Mouse (Mus musculus) olfactory bulb, adult 2 months (tissue): ENCODE data around the gene Tshz2. TPM values are rescaled to one million over a fixed set of nuclear protein-coding genes. Genes with fewer than 3 reads are reported as not detected.

Experiments used
- H3K27ac ChIP-seq: fragments of 200-500 bp; 2 replicates; pipeline ENCODE4 v1.5.1; 2012; ENCODE audit warnings: low read depth, low read length; ENCODE audit not compliant: insufficient read depth
- H3K4me1 ChIP-seq: fragments of 200-500 bp; 2 replicates; pipeline ENCODE4 v1.6.1; 2012; ENCODE audit warnings: low read length; ENCODE audit not compliant: control insufficient read depth, insufficient read depth
- H3K4me3 ChIP-seq: fragments of 200-500 bp; 2 replicates; pipeline ENCODE4 v1.5.1; 2012; ENCODE audit warnings: mild to moderate bottlenecking, low read depth, low read length, moderate library complexity; ENCODE audit not compliant: insufficient read depth
- CTCF ChIP-seq: fragments of 200-500 bp; IDR thresholded peaks from 2 replicates; pipeline ENCODE4 v1.5.1; 2012; ENCODE audit warnings: low read depth, mild to moderate bottlenecking, low read length, moderate library complexity; ENCODE audit not compliant: insufficient read depth
- POLR2A ChIP-seq: fragments of 200-500 bp; IDR thresholded peaks from 2 replicates; pipeline ENCODE4 v1.6.1; 2012; ENCODE audit warnings: mild to moderate bottlenecking, low read depth, low read length, moderate library complexity; ENCODE audit not compliant: insufficient read depth
- WGBS: fragments of 180-500 bp; shearing (Covaris S2); methylation state at CpG from one replicate; pipeline ENCODE4 v1.1.7; 2018; 5-methylcytosine and 5-hydroxymethylcytosine counted together
- polyA plus RNA-seq: library from polyadenylated mRNA; stranded (reverse); fragments of >200 nt; gene quantifications from 2 replicates; pipeline ENCODE4 v1.2.4, GENCODE M21; 2012; ENCODE audit warnings: low replicate concordance; ENCODE audit not compliant: missing spikeins, insufficient read depth, insufficient read length

Gene Tshz2
- polyA plus RNA-seq, 1 experiment = not detected

- H3K4me3 ChIP-seq = no peak overlapping the region
- 97% methylated on average over 6 of the region's 6 CpGs for WGBS
- no peak for TF ChIP-seq CTCF
- H3K27ac ChIP-seq = no peak overlapping the region
- H3K4me1 ChIP-seq = no peaks in the 10 kb centered on the region
Observed at GRCm38 (mm10) chr2:170025896-170026295, 393.1 kb downstream of the Tshz2 start.

GRCm38 (mm10) chr2:170027837-170028236, 395.0 kb downstream of the Tshz2 start:
- Histone ChIP-seq H3K4me1 (no peaks in the 10 kb centered on the region), H3K4me3 (no peak overlapping the region), H3K27ac (no peak overlapping the region)
- 93% methylated on average over 7 of the region's 7 CpGs for WGBS
- TF ChIP-seq POLR2A = no peak
- no peak for TF ChIP-seq CTCF

GRCm38 (mm10) chr2:170028488-170029303, 395.9 kb downstream of the Tshz2 start:
- no peak for TF ChIP-seq POLR2A
- TF ChIP-seq CTCF = no peak
- 53% methylated on average over 24 of the region's 24 CpGs for WGBS
- no peak overlapping the region for H3K27ac ChIP-seq
- no peak overlapping the region for H3K4me3 ChIP-seq
- no peaks in the 10 kb centered on the region for H3K4me1 ChIP-seq

GRCm38 (mm10) chr2:170029304-170029856, 396.6 kb downstream of the Tshz2 start:
- Histone ChIP-seq H3K4me3 (no peak overlapping the region), H3K27ac (no peak overlapping the region), H3K4me1 (no peaks in the 10 kb centered on the region)
- TF ChIP-seq CTCF (no peak), POLR2A (no peak)
- 88% methylated on average over 10 of the region's 10 CpGs for WGBS

GRCm38 (mm10) chr2:170031226-170031625, 398.4 kb downstream of the Tshz2 start:
- TF ChIP-seq POLR2A (no peak), CTCF (no peak)
- no peak overlapping the region for H3K4me3 ChIP-seq
- WGBS = 90% methylated on average over 12 of the region's 12 CpGs

GRCm38 (mm10) chr2:170031872-170032271, 399.1 kb downstream of the Tshz2 start:
- no peak overlapping the region for H3K27ac ChIP-seq
- no peaks in the 10 kb centered on the region for H3K4me1 ChIP-seq
- H3K4me3 ChIP-seq = no peak overlapping the region
- TF ChIP-seq CTCF (no peak), POLR2A (no peak)
- WGBS = 69% methylated on average over 8 of the region's 8 CpGs

More at GRCm38 (mm10) chr2:170031226-170031625, 398.4 kb downstream of the Tshz2 start:
- no peak overlapping the region for H3K27ac ChIP-seq
- H3K4me1 ChIP-seq = no peaks in the 10 kb centered on the region

GRCm38 (mm10) chr2:170033219-170033618, 400.4 kb downstream of the Tshz2 start:
- TF ChIP-seq POLR2A (no peak), CTCF (no peak)
- Histone ChIP-seq H3K4me3 (no peak overlapping the region), H3K4me1 (0 out of 2 replicates have a peak, but pooled peaks cover 2% of the 10 kb centered on the region), H3K27ac (no peak overlapping the region)
- WGBS = 68% methylated on average over 5 of the region's 5 CpGs

- 97% methylated on average over 11 of the region's 11 CpGs for WGBS
- H3K4me1 ChIP-seq = 0 out of 2 replicates have a peak, but pooled peaks cover 2% of the 10 kb centered on the region
- no peak overlapping the region for H3K27ac ChIP-seq
- TF ChIP-seq POLR2A = no peak
- TF ChIP-seq CTCF = no peak
- H3K4me3 ChIP-seq = no peak overlapping the region
Observed at GRCm38 (mm10) chr2:170034794-170035193, 402.0 kb downstream of the Tshz2 start.

- H3K4me3 ChIP-seq = no peak overlapping the region
- H3K4me1 ChIP-seq = 0 out of 2 replicates have a peak, but pooled peaks cover 2% of the 10 kb centered on the region
- TF ChIP-seq POLR2A (no peak), CTCF (no peak)
- no peak overlapping the region for H3K27ac ChIP-seq
- WGBS = 8% methylated on average over 11 of the region's 11 CpGs
Observed at GRCm38 (mm10) chr2:170036791-170037241, 404.0 kb downstream of the Tshz2 start.
